Mouse (Mus musculus) ovary, adult 18-20 months (tissue): ENCODE measurements around the gene Slc47a2.
"Not testable (repeated sequence)": the region's sequence is repeated elsewhere in the genome, so short reads cannot be mapped to it uniquely, and the experiment has no call there.

ENCODE experiments used
- DNase-seq: peaks from one replicate; pipeline ENCODE4 v3.0.0; 2022; ENCODE audit warnings: low spot score, mixed read lengths

Slc47a2 gene

GRCm38 (mm10) chr11:61341233-61341632 lies 1.4 kb downstream of the Slc47a2 start:
- no peak for DNase-seq

DNA sequence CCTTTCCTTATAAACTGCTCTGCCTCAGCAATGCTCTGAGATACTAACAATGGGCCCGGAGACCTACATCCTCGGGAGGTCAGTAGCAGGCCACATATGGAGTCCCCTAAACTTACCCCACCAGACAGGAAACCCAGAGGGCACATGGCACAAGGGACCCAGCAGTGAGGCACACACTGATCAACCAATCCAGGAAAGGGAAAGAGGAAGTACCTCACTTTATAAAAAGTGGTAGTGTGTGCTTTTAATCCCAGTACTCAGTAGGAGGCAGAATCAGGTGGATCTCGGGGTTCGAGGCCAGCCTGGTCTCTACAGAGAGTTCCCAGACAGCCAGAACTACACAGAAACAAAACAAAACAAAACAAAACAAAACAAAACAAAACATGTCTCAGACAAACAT lies 2.3 kb downstream of the Slc47a2 start:
- no peak for DNase-seq

GRCm38 (mm10) chr11:61337586-61337985 lies 5.1 kb downstream of the Slc47a2 start:
- no peak for DNase-seq

DNA sequence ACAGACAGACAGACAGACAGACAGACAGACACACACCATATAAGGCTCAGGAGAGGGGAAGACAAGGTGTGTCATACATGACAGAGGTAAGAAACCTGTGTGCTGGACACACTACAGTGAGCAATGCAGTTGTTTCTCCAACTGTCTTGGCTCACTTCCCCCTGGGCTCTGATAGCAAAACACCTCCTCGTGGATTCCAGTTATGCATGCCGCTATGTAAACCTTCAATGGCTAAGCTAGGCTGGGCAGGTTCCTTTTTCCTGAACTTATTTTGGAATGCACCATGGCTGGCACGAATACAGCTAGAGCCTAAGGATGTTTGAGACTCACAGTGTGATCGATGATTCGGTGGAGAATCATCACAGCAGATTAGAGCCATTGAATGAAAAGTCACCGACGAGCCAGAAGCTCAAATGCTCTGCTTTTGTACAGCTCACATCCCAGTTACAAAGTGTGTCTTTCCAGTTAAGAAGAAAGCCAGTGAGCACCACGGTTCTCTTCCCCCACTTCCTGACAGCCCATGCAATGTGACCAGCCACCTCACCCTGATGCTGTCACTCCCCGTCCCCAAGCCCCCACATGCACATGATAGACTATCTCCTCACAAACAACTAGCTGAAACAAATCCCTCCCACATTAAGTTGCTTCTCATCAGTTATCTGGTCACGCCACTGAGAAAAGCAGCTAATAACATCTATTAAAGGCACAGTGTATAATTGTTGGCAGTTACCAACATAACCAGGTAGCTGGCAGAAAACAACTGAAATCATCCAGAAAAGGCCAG lies 21.6 kb downstream of the Slc47a2 start:
- no peak for DNase-seq

DNA sequence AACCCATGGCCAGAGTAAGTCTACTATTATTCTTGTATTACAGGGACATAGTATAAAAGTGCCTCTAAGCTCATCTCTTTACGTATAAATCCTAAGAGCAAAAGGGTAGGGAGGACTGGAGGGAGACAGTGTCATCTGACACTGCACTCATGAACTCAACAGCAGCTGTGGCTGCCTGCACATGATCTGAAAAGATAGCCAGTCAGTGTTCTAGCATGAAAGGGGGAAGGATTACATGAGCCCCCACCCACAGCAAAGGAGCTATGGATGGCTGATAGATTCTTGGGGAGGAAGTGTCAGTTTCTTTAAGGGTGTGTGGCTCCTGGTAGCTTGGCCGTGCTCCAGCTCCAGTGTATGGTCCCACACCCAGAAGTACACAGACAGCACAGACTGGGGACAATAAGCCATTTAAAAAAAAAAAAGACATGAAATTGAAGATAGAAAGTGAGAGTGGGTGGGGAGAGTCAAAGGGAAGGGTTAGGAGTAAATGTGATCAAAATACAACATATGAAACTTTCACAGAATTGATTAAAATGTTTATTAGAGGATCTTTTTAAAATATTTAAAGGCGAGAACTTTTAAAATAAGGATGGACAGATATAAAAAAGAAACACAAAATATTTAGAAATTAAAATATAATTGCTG lies 22.6 kb downstream of the Slc47a2 start:
- no peak for DNase-seq

GRCm38 (mm10) chr11:61319233-61319922 lies 23.3 kb downstream of the Slc47a2 start:
- DNase-seq: no peak

DNA sequence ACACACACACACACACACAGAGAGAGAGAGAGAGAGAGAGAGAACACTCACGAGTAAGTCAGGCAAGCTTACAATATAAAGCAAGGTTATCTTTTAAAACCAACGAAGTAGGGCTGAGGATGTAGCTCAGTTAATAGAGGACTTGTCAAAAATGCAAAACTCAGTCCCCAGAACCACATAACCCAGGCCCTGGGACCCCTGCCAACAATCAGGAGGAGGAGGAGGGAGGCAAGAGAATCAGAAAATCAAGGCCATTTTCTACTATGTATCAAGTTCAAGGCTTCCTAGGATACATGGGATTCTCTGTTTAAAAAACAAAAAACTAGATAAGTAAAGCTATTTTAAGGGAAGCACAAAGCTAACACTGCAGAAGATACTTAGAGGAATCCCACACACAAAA lies 25.8 kb downstream of the Slc47a2 start:
- DNase-seq: peak; percentile 72

DNA sequence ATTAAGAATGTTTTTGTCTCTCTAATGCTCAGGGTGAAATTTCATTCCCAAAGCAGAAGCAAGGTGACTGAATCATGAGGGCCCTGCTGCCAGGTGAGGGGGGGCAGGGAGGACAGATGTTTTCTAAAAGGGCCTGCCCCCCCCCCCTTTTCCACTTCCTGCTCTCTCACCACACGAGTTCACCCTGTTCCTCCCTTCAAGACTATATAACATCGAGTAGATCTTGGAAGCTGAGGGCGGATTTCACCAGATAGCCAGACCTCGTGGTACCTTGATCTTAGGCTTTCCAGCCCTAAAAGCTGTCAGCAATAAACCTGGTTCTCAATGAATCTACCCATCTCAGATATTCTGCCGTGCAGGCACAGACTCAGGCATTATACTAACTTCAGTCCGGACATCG lies 32.3 kb downstream of the Slc47a2 start:
- DNase-seq: no peak

DNA sequence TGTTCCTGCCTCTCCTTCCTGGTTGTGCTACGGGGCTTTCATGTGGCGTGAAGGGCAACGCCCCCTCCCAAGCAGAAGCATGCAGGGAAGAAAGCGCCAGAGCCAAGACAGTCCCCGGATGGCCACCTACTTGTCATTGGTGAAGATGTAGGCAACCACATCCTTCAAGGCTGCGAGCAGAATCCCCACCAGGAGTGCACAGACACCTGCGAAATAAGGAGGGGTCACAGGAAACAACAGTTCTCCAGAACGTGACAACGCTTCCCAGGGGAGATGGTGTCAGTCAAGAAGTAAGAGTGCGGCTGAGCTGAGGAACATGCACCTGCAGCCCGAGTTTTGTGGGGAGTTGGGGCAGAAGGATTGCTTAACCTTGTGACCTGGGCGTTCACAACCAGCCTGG lies 32.8 kb downstream of the Slc47a2 start:
- no peak for DNase-seq

- DNase-seq: no peak
These were observed 34.9 kb downstream of the Slc47a2 start for GRCm38 (mm10) chr11:61307795-61308194.

GRCm38 (mm10) chr11:61305377-61305776 lies 37.3 kb downstream of the Slc47a2 start:
- DNase-seq: no peak

GRCm38 (mm10) chr11:61304535-61304934 lies 38.1 kb downstream of the Slc47a2 start:
- DNase-seq: not testable (repeated sequence)

DNA sequence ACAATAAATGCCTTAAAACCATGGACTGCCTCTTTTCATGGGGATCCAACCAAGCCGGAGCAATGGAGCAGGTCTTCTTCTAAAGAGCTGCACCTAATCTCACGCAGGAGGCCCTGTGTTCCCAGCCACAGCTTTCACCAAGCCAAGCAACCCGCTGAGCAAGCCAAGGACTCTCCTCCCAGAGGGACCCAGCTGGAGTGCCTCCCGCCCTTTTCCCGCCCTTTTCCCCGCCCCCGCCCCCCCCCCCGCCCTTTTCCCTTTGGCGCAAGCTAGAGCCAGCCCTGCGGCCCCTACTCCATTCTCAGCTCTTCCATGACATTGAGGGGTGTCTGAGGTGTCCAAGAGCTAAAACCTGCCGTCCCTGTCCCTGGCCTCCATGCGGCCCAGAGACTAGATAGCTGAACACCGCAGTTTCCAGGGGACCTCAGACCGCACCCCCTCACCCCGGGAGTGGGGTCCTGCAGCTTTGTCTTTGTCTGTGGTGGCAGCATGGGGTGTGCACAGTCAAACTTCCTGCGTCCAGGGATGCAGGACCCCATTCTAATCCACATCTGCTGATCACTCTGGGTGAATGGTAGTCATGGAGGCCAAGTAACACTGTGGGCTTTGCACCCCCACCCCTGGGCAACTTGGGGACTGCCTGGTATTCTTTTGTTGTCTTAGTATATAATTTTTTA lies 41.8 kb downstream of the Slc47a2 start:
- DNase-seq: no peak

DNA sequence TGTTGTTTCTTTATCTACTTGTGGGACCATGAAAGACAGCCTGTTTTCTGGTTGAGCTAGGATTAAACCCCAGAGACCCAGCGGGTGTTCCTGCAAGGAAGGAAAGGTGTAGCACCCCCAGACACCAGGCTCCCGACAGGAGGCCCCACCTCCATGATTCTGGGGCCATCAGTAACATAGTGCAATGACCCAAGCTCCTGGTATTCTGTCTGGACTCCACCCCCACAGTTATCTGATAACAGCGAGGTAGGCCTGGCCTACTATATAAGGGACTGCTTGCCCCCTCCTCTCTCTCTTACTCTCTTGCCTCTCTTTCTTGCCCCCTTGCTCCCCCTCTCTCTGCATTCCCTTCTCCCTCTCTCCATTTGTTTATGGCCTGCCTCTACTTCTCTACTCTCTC lies 42.5 kb downstream of the Slc47a2 start:
- DNase-seq: no peak

DNA sequence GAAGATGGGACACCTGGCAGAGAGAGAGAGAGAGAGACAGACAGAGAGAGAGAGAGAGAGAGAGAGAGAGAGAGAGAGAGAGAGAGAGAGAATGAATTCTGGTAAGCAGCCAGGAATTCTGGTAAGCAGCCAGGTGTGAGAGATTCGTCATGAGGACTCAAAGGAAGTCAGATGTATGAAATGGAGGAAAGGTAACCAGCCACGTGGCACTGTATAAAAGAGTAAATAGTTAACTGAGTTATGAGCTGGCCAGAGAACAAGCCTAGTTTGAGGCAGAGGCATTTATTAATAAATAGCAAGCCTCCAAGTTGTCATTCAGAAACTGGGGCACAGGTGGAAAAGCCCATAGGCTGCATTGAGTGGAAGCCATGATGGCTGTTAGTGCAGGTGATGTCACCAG lies 44.8 kb downstream of the Slc47a2 start:
- DNase-seq: no peak

- DNase-seq: no peak
These were observed 45.3 kb downstream of the Slc47a2 start for GRCm38 (mm10) chr11:61297326-61297725.

DNA sequence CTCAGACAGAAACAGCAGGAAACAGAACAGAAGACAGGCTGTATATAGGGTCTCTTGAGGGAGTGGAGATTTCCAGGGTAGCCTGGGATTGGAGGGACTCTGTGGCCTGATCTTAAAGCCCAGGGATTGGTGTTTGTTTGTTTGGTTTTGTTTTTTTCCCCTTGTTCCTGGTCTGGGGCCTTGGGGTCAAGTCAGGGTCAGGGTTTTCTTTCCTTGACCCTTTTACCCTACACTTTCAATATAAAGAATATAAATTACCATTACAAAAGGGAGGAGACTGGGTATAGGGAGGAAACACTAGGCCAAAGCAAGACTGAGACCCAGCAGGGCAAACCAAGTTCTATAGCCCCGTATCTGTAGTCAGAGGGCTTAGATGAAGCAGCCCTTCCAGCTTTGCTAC lies 46.1 kb downstream of the Slc47a2 start:
- DNase-seq: no peak

DNA sequence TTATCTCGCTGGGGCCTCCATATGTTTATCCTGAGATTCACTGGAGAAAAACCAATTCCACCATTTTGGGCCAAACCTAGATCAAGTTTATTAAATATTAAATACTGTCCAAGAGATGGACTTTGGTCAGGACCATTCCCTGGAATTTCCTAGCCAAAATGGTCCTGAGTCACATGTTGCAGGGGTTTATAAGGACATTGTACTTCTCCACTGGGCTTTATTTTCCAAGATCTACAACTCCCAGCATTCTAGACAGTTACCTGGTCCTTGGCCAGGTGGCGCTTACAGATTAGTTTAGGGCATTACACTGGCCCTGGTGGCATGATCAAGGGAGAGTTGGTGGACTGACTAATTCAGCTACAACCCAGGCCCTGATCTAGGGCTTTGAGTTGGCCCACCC lies 47.1 kb downstream of the Slc47a2 start:
- no peak for DNase-seq

GRCm38 (mm10) chr11:61294431-61294830 lies 48.2 kb downstream of the Slc47a2 start:
- no peak for DNase-seq

- no peak for DNase-seq
These were observed 49.4 kb downstream of the Slc47a2 start for GRCm38 (mm10) chr11:61293251-61293650.

GRCm38 (mm10) chr11:61284323-61284722 lies 58.3 kb downstream of the Slc47a2 start:
- no peak for DNase-seq

DNA sequence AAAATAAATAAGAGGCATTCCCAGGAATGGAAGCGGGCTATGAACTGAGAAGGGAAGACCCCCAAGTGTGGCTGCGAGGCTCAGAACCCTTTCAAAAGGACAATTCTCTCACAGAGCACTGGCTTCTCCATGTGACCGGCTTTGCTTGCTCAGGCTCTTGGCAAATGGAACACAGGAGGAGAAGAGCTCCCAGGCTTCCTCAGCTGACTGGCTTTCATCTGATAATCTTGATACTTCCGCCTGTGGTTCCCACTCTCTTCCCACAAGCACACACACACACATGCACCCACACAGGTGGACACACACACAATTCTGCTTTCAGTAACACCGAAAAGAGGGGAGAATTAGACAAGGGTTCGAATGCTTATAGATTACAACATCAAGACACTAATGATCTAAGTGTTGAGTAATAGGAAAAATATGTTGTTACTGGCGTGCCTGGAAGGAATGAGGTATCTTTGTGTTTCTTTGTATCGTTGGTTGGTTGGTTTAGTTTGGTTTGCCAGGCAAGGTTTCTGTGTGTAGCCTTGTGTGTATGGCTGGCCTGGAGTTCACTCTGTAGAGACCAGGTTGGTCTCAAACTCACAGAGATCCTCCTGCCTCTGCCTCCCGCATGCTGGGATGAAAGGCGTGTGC lies 59.1 kb downstream of the Slc47a2 start:
- DNase-seq: no peak
